In genomic region chr3:43784170-43784569, GRCm38 (mm10) we compare ENCODE assay signal across 25 mouse cellular contexts.
DNase-seq lines count a peak whose midpoint lies in the region; ATAC-seq and TF ChIP-seq lines count a peak whose summit lies in the region.
"Had no signal": no experiment of that assay in that cellular context is flagged by ENCODE, and none has a peak within 500 bp of the region (broad histone marks: within the 10 kb centered on the region; RNA-seq: fewer than 3 reads in every experiment).

No protein-coding gene starts in this region.

- no peak overlapping the region for H3K4me2 ChIP-seq in intestine, postnatal 0 days (replicated peaks; ENCODE audit: low read depth)
- no peak overlapping the region for H3K4me2 ChIP-seq in intestine, embryonic 15.5 days (replicated peaks)
- H3K4me2 ChIP-seq in midbrain, postnatal 0 days (ENCODE audit: low read depth, low read length, poor library complexity, severe bottlenecking) = no peak overlapping the region
- no peak overlapping the region for H3K4me2 ChIP-seq in midbrain, embryonic 16.5 days (ENCODE audit: low read length)
- H3K4me2 ChIP-seq: heart, embryonic 12.5 days; hindbrain, embryonic 12.5 days; liver, embryonic 13.5 days; lung, embryonic 15.5 days had no signal

- peak; percentile 13; the same call in 1 of the 2 replicates for TF ChIP-seq CTCF in intestine, postnatal 0 days (IDR thresholded peaks at IDR 0.05; ENCODE audit: low read depth)
- TF ChIP-seq CTCF in midbrain, postnatal 0 days (IDR thresholded peaks at IDR 0.05) = peak; percentile 63
- peak; percentile 25; the same call in 1 of the 2 replicates for TF ChIP-seq CTCF in brain, embryonic 14.5 days (IDR thresholded peaks at IDR 0.05; ENCODE audit: borderline replicate concordance, extremely low read depth, insufficient read depth, insufficient read length)

- no peaks in the 10 kb centered on the region for H3K36me3 ChIP-seq in intestine, postnatal 0 days (ENCODE audit: control insufficient read depth, insufficient read depth)
- no peaks in the 10 kb centered on the region for H3K36me3 ChIP-seq in intestine, embryonic 15.5 days
- no peaks in the 10 kb centered on the region for H3K36me3 ChIP-seq in midbrain, postnatal 0 days (ENCODE audit: insufficient read depth, low read length)
- no peaks in the 10 kb centered on the region for H3K36me3 ChIP-seq in midbrain, embryonic 16.5 days (ENCODE audit: control insufficient read depth, insufficient read depth, low read length)
- H3K36me3 ChIP-seq: heart, embryonic 12.5 days; hindbrain, embryonic 12.5 days; liver, embryonic 13.5 days; lung, embryonic 15.5 days had no signal

- no peak overlapping the region for H3K27ac ChIP-seq in intestine, postnatal 0 days (ENCODE audit: low read depth, low read length)
- H3K27ac ChIP-seq in intestine, embryonic 15.5 days = no peak overlapping the region
- no peak overlapping the region for H3K27ac ChIP-seq in midbrain, postnatal 0 days (ENCODE audit: low read depth, low read length)
- no peak overlapping the region for H3K27ac ChIP-seq in midbrain, embryonic 16.5 days (ENCODE audit: low read length)
- H3K27ac ChIP-seq: hindbrain, embryonic 12.5 days; liver, embryonic 13.5 days; lung, embryonic 15.5 days had no signal

- peak; percentile 38 for DNase-seq in midbrain, postnatal 0 days (ENCODE audit: low spot score)
- DNase-seq in brain, embryonic 14.5 days (ENCODE audit: low read depth) = peak; percentile 35
- no peak for DNase-seq in heart, postnatal 10 days
- no peak for DNase-seq in spleen, postnatal 14 days (ENCODE audit: low spot score in 2 of 2)
- DNase-seq: cerebellum, adult 18-20 months; cerebellum, postnatal 25 days; gastrocnemius, postnatal 25 days; heart, adult 18-20 months; heart, postnatal 14 days; kidney, adult 9 months; kidney, postnatal 36 days; liver, embryonic 13.5 days; lung, postnatal 36 days; right cerebral cortex, postnatal 25 days; spleen, adult 18-20 months; thymus, postnatal 14 days had no signal

- WGBS in intestine, postnatal 0 days = 79% methylated on average over 2 of the region's 2 CpGs
- 87% methylated on average over 2 of the region's 2 CpGs for WGBS in intestine, embryonic 15.5 days
- WGBS in midbrain, postnatal 0 days = 83% methylated on average over 2 of the region's 2 CpGs
- WGBS in midbrain, embryonic 16.5 days = 83% methylated on average over 2 of the region's 2 CpGs

- no peak for TF ChIP-seq POLR2A in brain, embryonic 14.5 days (IDR thresholded peaks at IDR 0.05; ENCODE audit: borderline replicate concordance, extremely low read depth, insufficient read depth, insufficient read length, poor library complexity, severe bottlenecking)

- no peak overlapping the region for H3K4me3 ChIP-seq in intestine, postnatal 0 days (ENCODE audit: low read depth, low read length)
- H3K4me3 ChIP-seq in intestine, embryonic 15.5 days (replicated peaks) = no peak overlapping the region
- no peak overlapping the region for H3K4me3 ChIP-seq in midbrain, postnatal 0 days (ENCODE audit: low read depth, low read length)
- H3K4me3 ChIP-seq in midbrain, embryonic 16.5 days (ENCODE audit: low read depth, low read length) = no peak overlapping the region
- H3K4me3 ChIP-seq: heart, embryonic 12.5 days; hindbrain, embryonic 12.5 days; liver, embryonic 13.5 days; lung, embryonic 15.5 days; megakaryocyte, embryonic 14.5 days had no signal

- no peaks in the 10 kb centered on the region for H3K4me1 ChIP-seq in intestine, postnatal 0 days (replicated peaks; ENCODE audit: control insufficient read depth, insufficient read depth, low read length)
- H3K4me1 ChIP-seq in intestine, embryonic 15.5 days (replicated peaks) = no peaks in the 10 kb centered on the region
- no peaks in the 10 kb centered on the region for H3K4me1 ChIP-seq in midbrain, postnatal 0 days (ENCODE audit: insufficient read depth, low read length)
- no peaks in the 10 kb centered on the region for H3K4me1 ChIP-seq in midbrain, embryonic 16.5 days (ENCODE audit: control insufficient read depth, insufficient read depth, low read length)
- H3K4me1 ChIP-seq: heart, embryonic 12.5 days; hindbrain, embryonic 12.5 days; liver, embryonic 13.5 days; lung, embryonic 15.5 days; megakaryocyte, embryonic 14.5 days had no signal

- no peaks in the 10 kb centered on the region for H3K9me3 ChIP-seq in intestine, postnatal 0 days (ENCODE audit: control insufficient read depth)
- no peaks in the 10 kb centered on the region for H3K9me3 ChIP-seq in intestine, embryonic 15.5 days
- no peaks in the 10 kb centered on the region for H3K9me3 ChIP-seq in midbrain, postnatal 0 days (ENCODE audit: low read length)
- H3K9me3 ChIP-seq in midbrain, embryonic 16.5 days (replicated peaks; ENCODE audit: control insufficient read depth, low read length, poor library complexity, severe bottlenecking) = no peaks in the 10 kb centered on the region
- H3K9me3 ChIP-seq: heart, embryonic 12.5 days; hindbrain, embryonic 12.5 days; liver, embryonic 13.5 days; lung, embryonic 15.5 days; megakaryocyte, embryonic 14.5 days had no signal

- no peak overlapping the region for H3K9ac ChIP-seq in intestine, postnatal 0 days (ENCODE audit: low read depth, low read length)
- no peak overlapping the region for H3K9ac ChIP-seq in intestine, embryonic 15.5 days
- H3K9ac ChIP-seq in midbrain, postnatal 0 days (replicated peaks; ENCODE audit: low read length, poor library complexity, severe bottlenecking) = no peak overlapping the region
- H3K9ac ChIP-seq in midbrain, embryonic 16.5 days (ENCODE audit: low read depth, low read length) = no peak overlapping the region
- H3K9ac ChIP-seq: heart, embryonic 12.5 days; hindbrain, embryonic 12.5 days; liver, embryonic 13.5 days; lung, embryonic 15.5 days had no signal

- ATAC-seq in intestine, postnatal 0 days = no peak
- ATAC-seq in intestine, embryonic 15.5 days = no peak
- ATAC-seq in midbrain, postnatal 0 days (ENCODE audit: low FRiP score) = no peak
- no peak for ATAC-seq in midbrain, embryonic 16.5 days
- ATAC-seq: CD4-positive, CD25-positive, alpha-beta regulatory T cell, adult 4 months; forebrain, embryonic 16.5 days had no signal

- H3K27me3 ChIP-seq in intestine, postnatal 0 days (replicated peaks; ENCODE audit: control insufficient read depth, insufficient read depth, low read length) = no peaks in the 10 kb centered on the region
- no peaks in the 10 kb centered on the region for H3K27me3 ChIP-seq in intestine, embryonic 15.5 days (replicated peaks)
- no peaks in the 10 kb centered on the region for H3K27me3 ChIP-seq in midbrain, postnatal 0 days (ENCODE audit: insufficient read depth, low read length)
- no peaks in the 10 kb centered on the region for H3K27me3 ChIP-seq in midbrain, embryonic 16.5 days (ENCODE audit: control insufficient read depth, insufficient read depth, low read depth, low read length)
- H3K27me3 ChIP-seq: heart, embryonic 12.5 days; hindbrain, embryonic 12.5 days; liver, embryonic 13.5 days; lung, embryonic 15.5 days; megakaryocyte, embryonic 14.5 days had no signal

- intact Hi-C loops in heart, postnatal 10 days (cut with DNase I) = loop anchor here (5.0 kb wide), 1 partner anchor 1128 kb away; no protein-coding TSS in a partner anchor

Comparison
In these comparisons a context has a peak if more than half of its experiments do, and no peak if none do; other contexts are left out.
1. CTCF ChIP-seq: peak in every context shown above with its lines; median percentile 63 in midbrain, postnatal 0 days; 25 in brain, embryonic 14.5 days; 13 in intestine, postnatal 0 days.
2. DNase-seq: peak in midbrain, postnatal 0 days (single experiment) and brain, embryonic 14.5 days (single experiment); none in heart, postnatal 10 days (0 of 2) and spleen, postnatal 14 days (0 of 2).